Mouse (Mus musculus): ENCODE measurements around the gene Adcy2.
A peak's percentile ranks its signal among the peaks of the same experiment; 100 is the strongest.

Gene Adcy2

DNA sequence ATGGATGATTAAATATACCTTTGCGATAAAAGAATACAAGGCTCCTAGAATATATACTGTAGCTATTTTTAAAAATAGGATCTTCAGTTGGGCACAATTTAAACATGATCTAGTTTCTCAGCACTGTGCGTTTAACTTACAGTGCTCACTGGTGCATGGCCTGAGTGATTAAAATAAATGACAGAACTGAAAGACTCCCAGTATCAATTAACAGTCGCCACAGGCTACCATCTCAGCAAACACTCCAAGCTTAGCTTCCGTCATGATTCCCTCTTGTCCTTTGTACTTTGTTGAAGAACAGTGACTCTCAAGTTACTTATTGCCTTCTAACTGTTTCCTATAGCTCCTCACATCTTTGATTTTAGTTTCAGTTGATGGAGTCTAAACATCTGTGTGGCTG is 170.9 kb downstream of the Adcy2 start:
- ATAC-seq (ENCODE audit: low TSS enrichment) = no peak

DNA sequence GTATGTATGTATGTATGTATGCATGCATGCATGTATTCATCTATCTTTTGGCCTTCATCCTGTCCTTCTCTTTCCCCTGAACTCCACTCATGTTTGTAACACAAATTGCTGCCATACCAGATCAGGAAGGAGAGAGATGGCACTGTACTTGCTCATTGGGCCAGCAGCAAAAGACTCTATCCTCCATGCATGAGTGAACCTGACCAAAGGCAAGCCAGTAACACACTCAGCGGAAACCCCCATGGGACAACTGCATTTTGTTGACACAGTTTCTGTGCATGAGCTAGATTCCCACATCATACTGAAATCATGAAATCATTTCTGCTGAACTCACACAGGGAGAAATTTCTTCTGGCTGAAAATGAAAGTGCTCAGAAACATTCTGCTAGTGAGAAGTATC is 172.9 kb downstream of the Adcy2 start:
- ATAC-seq (ENCODE audit: low TSS enrichment) = 0 out of 2 replicates have a peak, but pooled peaks have one; percentile 24

DNA sequence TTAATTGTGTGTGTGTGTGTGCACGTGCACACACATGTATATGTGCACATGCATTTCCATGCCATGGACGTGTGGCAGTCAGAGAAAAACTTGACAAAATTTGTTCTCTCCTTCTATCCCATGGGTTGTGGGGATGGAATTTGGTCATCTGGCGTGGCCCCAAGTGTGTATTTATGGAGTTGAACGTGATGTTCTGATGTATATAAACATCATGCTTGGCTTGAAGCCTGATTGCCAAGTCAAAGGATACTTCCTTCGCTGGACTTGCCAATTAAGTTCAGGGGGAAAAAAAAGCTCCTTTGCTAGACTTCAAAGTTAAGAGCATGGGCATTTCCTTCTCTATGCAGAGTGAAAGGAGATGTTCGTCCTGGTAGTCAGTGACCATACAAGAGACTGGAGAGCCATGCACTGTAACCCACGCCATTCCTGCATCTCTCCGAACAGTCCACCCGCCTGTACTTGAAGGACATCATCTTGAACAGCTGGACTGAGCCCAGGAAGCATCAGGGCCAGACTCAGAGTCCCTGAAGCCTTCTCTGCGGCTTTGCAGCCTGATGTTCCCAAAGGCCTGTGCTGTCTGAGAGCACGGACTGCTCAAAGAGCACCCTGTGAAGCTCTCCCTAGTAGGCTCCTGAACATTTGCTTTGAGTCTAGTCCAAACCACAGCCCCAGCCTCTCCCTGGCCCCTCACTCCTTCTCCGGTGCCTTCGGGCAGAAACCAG is 178.3 kb downstream of the Adcy2 start:
- ATAC-seq (ENCODE audit: low TSS enrichment) = no peak

DNA sequence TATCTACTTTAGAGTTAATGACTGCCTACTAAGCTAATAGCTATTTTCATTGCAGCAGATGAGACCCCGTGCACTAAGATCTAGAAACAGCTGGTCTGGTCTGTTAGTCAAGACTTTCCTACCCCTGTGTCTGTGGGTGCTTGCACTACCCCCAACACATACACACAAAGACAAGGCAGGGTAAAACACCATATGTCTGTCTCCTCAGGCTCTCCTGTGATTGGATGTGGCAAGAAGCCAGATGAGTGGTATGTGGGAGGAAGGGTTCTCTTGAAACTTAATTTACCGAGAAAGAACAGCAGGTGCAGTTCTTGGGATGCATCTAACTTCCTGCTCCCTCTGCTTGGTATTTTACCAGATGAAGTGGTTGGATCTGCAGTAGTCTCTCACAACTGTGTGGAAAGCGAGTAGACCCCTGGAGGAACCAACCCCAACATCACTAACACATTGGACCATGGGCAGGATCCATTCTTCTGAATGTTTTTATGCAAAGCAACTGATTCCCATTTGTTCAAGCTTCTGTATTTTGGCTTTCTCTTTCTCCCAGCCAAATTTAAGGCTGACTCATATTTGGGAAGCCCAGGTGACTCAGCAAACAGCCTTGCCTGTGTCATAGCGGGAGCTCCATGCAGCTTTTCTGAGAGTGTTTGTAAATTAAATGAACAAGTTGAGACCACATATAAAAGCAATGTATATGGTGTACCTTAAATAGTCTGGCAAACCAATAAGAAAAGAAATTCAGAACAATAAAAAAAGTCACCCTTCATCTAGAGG is 183.4 kb downstream of the Adcy2 start:
- peak; percentile 84 for ATAC-seq (ENCODE audit: low TSS enrichment)

DNA sequence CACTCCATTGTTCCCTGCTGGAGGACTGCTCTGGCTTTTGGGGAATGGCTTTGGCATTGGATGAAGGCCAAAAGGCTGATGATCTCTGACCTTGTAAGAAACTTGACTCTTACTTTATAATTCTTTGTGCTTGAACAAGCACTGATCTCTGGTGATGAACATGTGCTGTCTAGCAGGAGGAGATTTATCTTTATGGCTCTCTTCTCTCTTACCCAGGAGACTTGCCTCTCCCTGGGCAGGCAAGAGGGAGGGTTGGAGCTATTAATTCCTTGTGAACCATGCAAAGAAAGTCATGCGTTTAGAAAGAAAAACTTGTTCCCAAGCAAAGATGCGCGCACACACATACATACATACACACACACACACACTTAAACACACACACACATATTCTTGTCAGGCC is 188.2 kb downstream of the Adcy2 start:
- ATAC-seq (ENCODE audit: low TSS enrichment) = no peak

DNA sequence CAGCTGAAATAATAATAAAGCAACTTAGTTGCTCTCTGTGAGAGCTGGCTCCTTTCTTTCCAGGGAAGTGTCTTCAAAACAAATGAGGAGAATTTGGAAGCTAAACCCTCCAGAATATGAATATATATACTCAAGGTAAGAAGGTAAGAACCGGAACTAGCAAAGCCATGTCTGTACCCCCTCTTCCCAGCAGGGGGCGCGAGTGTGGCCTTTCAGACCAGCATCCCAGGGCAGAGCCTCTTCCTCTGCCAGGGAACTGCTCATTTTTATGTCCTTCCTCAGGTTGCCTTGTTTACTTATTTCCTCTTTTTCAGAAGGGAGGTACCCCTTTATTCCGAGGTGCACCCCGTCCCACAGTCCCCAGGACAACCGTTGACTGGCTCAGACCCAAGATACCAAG is 199.6 kb downstream of the Adcy2 start:
- no peak for ATAC-seq (ENCODE audit: low TSS enrichment)

DNA sequence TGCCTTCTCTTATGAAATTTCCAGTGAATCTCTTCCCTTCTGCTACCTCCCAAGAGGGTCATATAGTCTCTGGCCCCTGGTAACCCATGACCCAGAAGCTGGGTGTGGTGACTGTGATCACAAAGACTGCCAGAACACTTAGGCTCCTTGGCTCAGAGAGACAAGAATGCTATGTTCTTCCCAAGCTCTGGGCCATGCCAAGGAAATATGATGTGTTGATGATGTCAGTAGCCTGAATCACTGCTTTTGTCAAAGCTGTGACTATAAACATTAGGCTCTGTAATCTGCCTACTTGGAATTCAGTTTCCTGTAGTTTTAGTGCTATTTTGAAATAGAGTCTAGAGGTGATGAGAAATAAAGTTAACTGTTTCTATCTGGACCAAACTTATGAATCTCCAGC is 206.1 kb downstream of the Adcy2 start:
- peak; percentile 67; the same call in 1 of the 2 replicates for ATAC-seq (ENCODE audit: low TSS enrichment)

DNA sequence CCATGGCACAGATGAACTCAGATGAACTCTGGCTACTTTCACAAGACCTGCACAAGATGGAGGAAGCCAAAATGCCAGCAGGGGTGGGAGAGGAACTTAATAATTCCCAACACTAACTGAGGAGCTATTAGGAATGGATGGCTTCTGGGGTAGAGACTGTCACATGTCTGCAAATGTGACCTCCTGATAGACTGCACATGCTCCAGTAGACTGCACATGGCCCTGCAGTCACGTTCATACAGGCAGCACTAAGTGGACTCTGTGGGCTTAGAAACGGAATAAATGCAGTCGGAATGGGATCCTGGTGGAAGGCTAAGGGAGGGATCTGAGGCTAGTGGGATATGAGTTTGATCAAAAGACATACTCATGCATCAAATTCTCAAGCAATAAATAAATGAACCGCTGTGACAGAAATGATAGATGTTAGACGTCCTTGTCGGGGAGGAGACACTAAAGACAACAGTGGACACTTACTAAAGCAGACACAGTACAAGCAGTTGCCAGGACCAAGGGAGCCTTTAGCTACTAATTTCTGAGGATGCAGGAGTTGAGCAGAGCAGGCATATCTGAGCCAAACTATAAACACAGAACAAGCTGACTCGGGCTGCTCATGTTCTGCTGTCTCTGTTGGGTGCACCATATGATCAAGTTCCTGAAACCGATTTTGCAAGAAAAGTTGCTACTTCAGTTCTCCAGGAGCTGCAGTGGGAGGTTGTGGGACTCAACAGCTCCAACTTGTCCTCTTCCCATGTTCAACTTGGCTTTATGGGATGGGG is 211.9 kb downstream of the Adcy2 start:
- peak; percentile 44; the same call in 1 of the 2 replicates for ATAC-seq (ENCODE audit: low TSS enrichment)

DNA sequence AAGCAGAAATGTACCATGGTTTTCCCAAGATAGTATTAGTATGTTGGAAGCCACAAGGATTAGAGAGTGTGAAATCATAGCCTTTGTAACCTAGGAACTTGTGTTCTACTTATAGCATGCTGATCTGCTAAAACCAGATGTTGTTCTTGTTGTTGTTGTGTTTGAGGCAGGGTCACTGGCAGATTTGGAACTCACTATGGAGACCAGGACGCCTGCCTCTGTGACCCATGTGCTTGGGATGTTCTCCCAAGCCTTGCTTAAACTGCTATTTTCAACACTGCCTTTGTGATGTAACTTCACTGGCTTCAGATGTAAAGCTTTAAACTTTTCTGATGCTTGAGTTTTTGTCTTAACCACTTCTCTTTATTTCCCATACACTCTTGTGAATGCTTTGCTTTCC is 216.2 kb downstream of the Adcy2 start:
- ATAC-seq (ENCODE audit: low TSS enrichment) = no peak

DNA sequence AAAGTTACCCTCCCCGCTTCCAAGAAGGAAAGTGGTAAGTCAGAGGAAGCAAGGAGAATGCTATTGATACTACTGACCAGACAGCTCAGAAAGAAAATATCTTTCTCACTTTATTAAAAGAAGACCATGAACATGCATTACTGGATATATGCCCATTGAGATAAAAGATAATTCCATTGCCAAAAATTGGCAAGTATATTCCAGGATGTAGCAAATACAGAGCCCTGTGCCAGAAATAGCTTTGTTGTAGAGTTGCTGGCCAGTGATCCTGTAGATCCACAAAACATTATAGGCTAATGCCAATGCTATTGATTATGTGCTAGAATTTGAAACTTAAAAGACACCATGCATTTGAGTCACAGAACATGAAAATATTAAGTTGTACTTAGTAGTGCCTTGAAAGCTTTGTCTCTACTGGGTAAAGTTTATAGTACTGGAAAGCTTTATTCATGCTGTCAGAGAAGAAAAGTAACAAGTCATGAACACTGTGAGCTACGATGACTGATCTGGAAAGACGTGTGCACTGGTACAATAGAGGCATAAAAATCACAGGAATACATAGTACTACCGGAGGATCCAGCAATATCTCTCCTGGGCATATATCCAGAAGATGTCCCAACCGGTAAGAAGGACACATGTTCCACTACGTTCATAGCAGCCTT is 221.2 kb downstream of the Adcy2 start:
- no peak for ATAC-seq (ENCODE audit: low TSS enrichment)

DNA sequence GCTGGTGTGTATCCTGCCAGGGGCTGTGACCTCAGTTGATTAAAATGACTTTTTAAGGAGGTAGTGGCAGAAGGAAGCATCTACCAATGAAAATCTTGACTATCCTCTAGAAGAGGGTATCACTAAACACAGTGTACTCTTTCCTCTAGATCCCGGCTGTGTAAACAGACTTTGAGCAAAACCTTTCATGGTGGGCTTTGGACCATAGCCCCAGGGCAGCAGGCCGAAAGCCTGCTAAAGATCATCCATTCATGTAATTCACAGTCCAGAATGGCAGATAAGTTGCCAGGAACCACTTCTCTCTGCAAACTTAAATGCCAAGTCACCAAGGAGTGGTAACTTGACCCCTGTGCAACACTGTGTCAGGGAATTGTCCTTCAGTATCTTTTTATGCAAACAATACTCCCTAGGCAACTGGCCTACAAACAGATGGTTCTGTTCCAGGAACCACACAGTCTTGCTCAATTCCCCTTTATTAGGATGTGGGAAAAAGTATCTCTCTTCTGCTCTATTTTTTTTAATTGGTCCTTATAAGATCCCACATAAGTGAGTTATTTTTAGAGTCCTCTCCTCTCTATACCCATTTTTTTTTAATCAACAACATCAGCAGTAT is 225.6 kb downstream of the Adcy2 start:
- ATAC-seq (ENCODE audit: low TSS enrichment) = no peak

DNA sequence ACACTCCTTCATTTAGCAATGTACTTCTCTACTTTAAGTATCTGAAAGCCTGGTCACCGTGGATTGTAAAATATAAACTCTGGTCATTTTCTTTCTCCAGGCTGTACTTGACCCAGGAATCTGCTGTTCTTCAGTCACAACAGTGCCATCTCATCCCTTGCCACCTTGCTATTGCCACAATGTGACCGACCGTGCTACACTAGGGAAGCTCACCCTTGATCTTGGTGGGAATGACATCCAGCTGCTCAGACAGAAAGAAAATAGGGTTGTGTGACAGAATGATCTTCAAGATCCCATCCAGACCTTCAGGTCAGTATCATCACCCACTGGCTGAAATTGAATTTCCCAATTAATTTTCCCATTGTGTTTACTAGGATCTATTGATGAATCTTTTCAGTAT is 230.8 kb downstream of the Adcy2 start:
- no peak for ATAC-seq (ENCODE audit: low TSS enrichment)

DNA sequence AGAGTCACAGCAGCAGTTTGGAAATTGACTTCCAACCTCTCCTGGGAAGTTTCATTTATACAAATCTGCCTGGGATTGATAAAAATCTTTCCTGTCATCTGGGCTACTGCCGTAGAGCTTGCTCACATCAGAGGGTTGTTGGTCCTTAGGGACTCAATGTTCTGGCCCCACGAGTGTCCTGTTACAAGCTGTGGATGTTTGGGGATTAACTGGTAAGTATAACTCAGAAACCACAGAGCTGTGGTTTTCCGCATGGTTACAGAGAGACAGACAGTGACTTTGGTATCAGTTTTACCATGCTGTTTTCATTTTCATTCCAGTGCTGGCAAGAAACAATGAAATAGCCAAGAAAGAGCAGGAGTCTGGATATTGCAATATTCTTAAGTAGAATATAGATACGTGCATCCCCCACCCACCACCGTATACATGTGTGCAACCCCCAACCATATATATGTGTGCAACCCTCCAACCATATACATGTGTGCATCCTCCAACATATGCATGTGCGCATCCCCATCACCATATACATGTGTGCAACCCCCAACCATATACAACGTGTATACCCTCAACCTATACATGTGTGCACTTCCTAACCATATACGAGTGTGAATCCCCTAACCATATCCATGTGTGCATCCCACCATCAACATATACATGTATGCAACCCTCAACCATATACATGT is 233.3 kb downstream of the Adcy2 start:
- ATAC-seq (ENCODE audit: low TSS enrichment) = no peak

DNA sequence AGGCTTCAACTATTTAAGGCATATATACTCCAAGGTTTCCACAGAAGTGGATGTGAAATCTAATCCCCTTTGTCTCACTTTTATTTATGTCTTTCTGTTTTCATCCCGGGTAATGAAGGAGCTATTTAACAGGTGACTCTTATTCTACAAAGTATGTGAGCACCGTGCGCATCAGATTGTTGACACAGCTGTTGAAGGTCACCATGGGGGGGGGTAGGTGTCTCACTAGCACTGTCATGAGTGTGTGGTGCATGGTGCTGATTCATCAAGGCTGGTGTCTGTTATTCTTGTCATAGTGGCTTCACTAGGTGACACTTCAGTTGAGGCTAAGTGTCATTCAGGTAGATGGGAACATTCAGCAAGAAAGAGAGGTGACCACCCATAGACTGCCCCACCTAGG is 234.7 kb downstream of the Adcy2 start:
- no peak for ATAC-seq (ENCODE audit: low TSS enrichment)

DNA sequence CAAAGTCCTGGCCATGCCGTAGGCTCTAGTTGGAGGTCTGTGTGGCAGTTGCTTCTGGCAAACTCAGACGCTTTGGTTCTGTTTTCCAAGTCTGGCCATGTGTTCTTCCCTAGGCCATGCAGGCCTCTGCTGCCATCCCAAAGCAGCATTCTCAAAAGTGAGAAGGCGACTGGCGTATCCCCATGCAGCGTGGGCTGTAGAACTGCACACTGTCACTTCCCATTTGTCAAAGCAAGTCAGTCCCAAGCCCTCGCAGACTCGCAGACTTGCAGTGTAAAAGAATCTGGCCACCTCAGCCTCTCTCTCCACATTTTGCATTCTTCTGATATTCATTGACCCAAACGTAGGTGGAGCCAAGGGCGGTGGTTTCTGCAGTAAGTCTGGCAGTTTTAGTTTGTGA is 249.5 kb downstream of the Adcy2 start:
- peak; percentile 90 for ATAC-seq (ENCODE audit: low TSS enrichment)

DNA sequence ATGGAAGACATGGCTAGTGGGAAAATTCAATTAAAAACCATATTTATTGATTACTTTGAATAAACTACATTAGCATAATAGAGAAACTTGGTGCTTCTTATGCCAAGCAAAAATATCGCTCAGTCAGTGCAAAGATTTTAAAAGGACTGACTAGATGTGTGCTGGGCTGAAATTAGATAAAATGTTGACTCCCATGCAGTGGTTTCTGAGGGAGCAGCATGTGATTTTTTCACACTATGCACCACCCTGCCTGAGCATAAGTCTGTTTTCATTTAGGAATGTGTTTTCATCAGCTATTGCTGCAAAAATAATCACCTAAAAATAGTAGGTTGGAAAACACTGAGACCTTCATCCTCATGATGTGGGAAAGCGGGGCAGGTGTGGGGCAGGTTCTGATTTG is 250.0 kb downstream of the Adcy2 start:
- peak; percentile 25; the same call in 1 of the 2 replicates for ATAC-seq (ENCODE audit: low TSS enrichment)

DNA sequence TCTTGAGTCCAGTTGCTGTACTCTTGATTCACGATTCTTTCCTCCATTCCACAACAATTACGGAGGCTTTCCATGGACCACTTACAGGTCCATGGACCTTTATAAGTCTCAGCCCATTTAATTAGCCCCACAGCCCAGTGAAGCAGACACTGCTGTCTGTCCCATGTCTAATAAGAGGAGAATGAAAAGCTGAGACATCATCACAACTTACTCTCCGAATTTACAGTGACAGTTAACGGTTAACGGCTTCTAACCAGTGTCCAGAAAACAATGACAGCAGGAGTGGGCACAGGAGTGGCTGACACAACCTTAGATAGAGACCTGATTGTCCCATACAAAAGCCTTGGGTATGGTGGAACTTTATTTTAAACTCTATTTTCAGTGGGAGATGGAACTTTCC is 253.9 kb downstream of the Adcy2 start:
- ATAC-seq (ENCODE audit: low TSS enrichment) = no peak

DNA sequence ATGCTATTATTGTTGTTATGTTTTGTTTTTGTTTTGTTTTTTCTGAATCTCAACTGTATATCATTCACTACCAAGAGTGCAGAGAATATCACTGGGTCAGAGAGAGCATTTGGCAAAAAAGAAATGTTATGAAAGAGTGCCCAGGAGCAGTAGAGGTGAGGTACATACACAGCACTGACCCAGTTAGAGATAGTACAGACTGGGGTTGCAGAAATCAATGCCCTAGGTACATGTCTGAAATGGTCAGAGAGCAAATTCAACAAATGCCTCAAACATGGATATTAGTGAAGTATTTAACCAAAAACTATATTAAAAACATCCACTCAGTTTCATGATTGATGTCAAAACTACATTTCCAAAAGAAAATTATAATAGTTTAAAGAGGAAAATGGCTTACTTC is 286.7 kb downstream of the Adcy2 start:
- ATAC-seq (ENCODE audit: low TSS enrichment) = no peak

DNA sequence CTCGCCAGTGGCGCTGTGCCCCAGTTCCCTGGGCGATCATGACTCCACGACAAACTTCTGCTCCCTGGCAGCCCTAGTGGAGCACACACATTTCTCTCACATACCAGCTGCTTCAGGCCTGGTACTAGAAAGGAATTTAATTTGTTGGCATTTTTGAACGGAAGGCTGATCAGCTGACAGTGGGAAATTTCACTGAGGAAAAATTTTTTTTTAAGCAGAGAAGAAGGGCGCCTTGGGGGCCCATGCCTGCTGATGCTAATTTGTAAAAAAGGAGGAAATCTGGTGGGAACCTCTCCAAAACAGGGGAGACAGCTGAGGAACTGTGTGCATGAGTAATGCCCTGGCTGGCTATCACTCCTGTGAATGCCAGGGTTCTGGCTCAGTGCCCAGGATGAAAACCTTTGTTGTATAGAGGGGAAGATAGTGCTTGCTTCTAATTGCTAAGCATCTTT is 292.0 kb downstream of the Adcy2 start:
- ATAC-seq (ENCODE audit: low TSS enrichment) = peak; percentile 89

DNA sequence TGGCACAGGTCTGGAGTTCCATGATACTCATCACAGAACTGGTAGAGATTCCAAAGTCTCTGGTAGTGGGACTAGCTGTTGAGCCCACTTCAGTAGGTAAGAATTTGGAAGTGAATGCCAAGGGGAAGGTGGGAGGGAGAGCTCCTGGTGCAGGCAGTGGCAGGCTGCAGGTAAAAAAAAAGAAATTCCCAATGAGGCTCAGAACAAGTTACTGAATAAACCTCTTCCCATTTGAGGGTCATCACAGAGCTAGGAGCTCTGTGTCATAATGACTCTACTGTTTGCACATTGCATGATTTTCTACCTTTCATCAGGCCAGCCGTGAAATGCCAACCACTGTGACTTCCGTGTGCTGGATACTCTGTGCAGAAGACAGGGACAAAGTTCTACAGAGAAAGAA is 314.4 kb downstream of the Adcy2 start:
- ATAC-seq (ENCODE audit: low TSS enrichment) = no peak

DNA sequence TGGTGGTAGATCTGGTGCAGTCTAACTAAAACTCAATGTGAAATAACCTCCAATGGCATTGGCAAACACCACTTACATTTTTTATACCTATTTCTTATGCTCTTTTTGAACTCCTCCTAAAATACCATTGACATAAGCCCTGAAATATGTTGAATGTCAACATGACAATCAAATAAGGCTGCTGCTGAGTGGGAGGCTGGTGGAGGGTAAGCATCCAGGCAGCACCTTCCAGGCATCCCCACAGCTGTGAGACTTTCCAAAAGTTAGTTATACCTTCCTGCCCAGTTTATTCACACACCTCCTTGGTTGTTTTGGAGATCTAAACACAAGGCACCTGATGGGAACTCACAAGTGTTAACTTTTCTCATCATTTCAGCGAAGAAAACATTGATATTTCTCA is 318.9 kb downstream of the Adcy2 start:
- no peak for ATAC-seq (ENCODE audit: low TSS enrichment)

All from frontal cortex, adult (tissue).